Mouse (Mus musculus): Measurements from ENCODE around the gene Gm28778.
"Not testable (repeated sequence)": the region's sequence is repeated elsewhere in the genome, so short reads cannot be mapped to it uniquely, and the experiment has no call there.

The Gm28778 gene

DNA sequence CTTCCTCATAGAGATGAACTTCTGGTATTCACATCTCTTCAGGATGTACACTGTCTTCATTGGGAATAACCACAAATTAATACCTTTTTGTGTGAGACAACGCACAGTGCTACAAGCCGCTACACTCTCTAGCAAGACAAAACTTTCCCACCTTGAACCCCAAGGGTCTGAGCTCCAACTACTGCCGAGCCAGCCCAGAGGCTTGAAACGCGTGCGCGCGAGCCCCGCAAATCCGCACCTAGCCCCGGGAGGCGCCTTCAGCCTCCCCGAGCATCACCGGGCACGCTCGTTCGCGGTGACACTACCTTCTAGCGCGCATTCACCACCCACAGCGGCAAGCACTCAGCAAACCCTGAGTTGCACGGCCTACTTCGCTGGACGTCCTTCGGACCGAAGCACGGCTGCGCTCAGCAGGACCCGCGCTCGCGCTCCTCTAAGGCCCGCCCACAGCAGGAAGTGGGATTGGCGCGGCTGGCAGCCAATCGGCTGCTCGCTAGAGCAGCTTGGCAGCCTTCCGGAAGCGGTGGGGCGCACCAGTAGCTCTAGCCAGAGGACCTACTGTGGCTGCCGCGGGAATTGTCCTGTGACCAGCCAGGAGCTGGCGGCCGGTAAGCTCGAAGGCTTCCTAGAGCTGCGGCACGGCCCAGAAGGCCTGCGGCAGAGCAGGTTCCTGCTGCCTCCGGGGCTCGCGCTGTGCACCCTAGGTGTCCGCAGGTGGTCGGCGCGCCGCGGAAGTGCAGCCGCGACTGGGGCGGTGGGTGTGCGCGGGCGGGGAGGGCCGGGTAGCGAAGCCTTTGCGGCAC lies at the start of gene Gm28778, which contains the start of the genes Pms1 and Ormdl1:
TSS of gene Gm28778 (plus strand) at position 531 of the 803 bp plus-strand sequence.
TSS of gene Pms1 (minus strand) at position 438 of the 803 bp plus-strand sequence.
TSS of gene Ormdl1 (plus strand) at position 515 of the 803 bp plus-strand sequence.
- DNase-seq (ENCODE audit: low spot score) = peak; percentile 79

DNA sequence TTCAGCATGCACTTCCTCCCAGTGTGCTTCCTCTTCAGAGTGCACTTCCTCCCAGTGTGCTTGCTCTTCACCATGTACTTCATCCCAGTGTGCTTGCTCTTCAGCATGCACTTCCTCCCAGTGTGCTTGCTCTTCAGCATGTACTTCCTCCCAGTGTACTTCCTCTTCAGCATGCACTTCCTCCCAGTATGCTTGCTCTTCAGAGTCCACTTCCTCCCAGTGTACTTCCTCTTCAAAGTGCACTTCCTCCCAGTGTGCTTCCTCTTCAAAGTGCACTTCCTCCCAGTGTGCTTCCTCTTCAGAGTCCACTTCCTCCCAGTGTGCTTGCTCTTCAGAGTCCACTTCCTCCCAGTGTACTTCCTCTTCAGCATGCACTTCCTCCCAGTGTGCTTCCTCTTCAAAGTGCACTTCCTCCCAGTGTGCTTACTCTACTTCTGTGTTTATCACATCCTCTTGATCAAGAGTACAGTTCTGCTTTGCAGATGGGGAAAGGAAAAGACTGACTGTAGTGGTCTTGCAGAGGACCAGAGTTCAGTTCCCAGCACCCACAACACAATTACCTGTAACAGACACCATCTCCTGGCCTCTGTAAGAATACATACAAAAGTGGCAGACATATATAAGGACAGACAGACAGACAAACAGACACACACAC lies 31.8 kb upstream of the Gm28778 start:
- not testable (repeated sequence) for DNase-seq (ENCODE audit: low spot score)

DNA sequence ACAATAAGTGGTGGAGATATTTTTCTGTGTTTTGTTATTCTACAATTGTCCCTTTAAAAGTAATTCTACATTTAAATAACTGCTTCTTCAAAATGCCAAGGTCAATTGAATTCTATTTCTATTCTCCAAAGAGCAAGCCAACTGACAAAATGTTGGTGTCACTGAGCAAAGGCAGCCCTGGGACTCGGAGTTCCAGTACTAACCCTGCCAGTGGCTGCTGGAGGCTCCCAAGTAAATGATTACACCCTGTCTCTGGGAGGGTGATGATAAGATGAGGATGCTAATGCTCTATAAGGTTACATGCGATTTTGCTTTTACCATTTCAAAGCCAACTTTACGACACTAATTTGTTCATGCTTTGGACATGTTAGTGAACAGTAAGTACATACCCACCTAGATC lies 27.0 kb upstream of the Gm28778 start:
- DNase-seq (ENCODE audit: low spot score) = no peak

DNA sequence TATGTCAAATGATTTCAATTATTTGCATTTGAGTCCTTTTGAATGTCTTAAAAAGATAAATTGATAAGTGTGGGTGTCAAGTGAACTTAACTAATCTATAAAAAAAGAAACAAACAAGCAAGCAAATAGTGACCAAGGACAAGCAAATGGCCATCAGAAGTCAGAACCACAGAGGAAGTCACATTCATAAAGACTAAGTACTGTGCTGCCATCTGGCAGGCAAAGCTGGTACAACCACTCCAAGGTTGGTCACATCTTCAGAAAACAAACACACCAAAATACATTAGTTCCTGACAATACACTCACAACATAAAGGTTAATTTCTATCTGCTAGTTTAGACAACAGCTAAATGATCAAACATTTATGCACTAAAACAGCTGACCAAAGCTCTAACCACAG lies 24.3 kb upstream of the Gm28778 start:
- DNase-seq (ENCODE audit: low spot score) = peak; percentile 30

DNA sequence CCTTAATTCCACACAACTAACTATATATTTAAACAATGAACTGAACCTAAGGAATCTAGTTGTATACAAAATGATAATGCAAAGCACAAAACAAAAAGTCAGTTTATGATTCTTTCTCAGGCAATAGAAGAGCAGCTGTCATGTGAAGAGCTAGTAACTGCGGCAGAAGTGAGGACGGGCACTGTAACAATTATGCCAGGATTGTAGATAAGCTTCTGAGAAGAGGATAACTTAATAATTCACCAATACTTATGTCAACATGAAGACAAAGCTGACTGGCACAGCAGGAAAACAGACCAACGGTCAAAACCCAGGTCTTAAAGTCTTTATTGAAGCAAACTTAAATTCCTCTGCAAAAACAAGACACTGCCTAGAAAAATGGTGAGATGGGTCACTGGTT lies 5.7 kb upstream of the Gm28778 start:
- no peak for DNase-seq (ENCODE audit: low spot score)

DNA sequence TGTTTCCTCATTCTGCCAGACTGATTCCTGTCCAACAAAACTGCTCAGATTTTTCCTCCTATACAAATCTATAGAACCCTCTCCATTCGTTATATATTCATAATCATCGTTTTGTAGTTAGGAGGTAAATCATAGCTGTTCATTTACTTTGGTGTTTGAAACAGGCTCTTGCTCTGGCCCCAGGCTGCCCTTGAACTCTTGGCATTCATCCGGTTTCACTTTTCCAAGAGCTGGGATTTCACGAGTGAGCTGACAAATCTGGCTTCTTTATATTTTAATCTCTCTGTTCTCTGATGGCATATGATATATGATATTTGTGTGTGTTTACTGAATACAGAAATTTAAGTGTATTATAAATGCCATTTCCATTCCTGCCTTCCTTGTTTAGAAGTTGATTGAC lies 3.6 kb downstream of the Gm28778 start:
- no peak for DNase-seq (ENCODE audit: low spot score)

DNA sequence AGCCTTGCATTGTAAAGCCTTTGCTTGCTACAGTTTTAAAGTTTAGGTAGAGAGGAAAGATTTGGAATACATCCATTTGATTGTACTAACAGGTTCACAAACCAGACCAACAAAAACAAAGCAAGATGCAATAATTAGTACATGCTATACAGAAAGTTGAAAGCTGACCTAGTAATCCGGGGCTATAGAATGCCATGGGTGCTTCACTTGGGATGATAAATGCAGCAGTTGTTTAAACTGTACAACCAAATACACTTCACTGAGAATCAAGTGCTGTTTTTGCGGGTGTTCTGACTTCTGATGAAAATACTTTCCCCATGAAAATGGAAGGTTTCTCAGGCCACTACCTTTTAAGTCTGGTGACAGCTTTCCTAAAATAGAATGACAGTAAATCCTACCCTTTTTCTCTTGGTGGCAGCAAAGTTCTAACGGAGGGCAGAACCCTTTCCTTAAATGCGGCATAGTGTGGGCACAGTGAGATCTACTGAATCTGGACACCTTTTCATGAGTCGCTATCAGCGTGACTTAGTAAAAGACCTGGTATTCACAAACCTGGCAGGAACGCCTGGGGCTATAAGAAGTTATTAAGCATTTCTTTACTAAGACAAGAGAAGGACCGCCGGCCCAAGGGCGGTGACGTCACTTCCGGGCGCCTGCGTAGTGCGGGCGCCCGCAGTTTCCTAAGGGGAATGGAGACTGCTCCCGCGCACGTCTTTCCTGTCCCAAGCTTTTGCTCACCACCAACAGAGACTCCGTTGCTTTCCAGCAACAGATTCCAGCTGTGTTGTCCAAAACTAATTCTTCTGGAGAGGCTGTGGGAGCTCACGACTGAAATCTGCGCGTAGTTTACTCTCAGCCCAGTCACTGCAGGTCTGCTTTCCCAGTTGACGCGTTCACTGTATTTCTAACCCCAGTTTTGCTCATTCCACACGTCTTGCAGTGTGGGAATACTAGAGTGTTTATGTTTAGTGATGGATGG lies 16.4 kb downstream of the Gm28778 start, which contains the start of gene Osgepl1:
TSS of gene Osgepl1 (plus strand) at position 636 of the 979 bp plus-strand sequence.
- DNase-seq (ENCODE audit: low spot score) = peak; percentile 60

DNA sequence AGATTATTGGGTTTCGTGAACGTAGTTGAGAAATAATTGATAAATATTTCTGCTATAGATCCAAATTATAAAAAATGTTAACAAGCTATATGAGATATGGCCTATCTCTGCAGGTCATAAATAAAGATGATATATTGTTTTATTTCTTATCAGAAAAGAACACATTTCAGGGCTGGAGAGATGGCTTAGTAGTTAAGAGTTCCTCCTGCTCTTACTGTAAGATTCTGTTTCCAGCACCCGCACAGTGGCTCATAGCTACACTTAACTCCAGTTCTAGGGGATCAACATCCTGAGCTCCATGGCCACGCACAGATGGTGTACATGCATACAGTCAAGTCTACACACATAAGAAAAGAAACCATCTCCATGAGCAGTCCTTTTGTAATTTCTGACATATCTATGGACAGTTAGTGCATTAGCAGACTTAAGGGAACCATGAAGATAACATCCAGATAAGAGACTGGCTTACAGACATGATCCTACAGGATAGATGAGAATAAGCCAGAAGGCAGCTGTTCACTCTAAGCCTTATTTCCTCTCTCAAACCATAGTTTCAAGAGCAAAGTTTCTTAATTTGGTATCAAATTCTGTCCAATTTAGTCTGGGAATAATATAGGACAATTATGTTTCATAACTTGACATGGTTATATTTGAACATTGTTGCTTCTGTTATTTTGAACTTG lies 24.9 kb downstream of the Gm28778 start:
- no peak for DNase-seq (ENCODE audit: low spot score)

DNA sequence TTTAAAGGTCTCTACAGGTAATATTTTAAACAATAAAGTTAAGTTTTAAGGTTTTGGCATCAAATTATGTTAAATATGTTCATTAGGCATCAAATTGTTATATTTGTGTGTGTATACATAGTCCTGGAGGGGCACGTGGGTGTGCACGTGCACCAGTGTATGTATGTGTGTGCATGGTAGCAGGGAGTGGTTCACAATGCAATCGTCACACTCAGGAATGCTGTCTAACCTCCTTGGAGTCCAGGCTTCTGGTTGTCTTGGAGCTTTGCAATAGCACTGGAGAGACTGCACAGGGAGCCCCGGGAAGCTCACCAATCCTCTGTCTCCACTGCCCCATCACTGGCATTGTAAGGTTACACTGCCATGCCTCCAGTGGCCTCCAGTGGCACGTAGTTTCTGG lies 26.3 kb downstream of the Gm28778 start:
- DNase-seq (ENCODE audit: low spot score) = no peak

DNA sequence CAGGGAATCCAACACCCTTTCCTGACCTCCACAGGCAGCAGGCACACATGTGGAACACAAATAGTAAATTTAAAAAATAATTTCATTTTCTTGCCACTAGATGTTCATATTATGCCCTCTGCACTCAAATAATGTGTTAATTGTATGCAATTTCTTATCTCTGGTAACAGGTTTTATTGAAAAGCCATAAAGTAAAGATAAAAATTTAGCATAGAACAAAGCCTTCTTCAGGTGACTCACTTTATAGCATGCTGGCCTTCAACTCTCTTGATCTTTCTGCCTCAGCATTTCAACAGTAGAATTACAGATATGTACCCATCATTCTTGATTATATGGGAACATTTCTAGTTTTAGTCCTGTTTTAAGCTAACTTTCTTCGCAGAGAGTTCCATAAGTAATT lies 27.4 kb downstream of the Gm28778 start:
- no peak for DNase-seq (ENCODE audit: low spot score)

DNA sequence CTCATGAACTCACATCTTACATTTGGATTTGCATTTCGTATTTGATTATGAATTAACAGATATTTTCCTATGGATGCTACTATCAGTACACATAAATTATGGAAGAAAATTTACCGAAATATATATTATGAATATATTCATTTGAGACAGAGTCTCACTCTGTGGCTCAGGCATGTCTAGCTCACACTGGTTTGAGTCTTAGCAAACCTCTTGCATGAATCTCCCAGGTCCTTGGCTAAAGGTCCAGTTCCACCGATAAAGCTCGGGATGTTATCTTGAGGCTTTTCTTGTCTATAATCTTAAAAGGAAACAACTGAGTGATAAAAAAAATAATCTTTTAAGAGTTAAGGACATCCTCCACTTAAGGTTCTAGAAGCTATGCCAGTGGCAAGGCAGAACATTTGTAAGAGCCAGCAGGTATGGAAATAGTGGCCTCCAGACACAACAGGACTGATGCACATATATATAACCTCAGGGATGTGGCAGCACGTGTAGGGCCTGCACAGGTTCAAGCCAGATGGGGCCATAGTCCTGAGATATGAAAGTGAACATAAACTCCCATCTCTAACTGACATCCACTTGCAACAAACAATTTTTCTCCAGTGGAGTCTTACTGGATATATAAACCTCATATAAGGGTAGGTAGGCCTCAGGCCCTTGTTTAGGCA lies 28.1 kb downstream of the Gm28778 start:
- no peak for DNase-seq (ENCODE audit: low spot score)

DNA sequence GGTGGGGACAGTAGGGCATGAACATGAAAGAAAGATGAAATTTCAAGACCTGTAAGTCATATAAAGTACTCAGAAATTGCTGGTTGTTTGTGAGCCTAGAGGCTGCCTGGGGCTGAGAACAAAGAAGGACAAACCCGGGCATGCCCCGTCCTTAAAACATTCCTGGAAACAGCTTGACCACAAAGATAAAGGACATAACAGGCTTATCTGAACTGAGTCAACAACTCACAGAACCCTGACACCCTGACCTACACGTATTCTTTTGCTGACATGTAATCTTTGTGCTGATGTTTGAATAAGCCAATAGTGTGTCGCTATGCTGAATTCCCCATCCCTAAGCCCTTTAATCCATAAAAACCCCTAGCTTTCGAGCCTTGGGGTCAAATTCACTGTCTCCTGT lies 36.6 kb downstream of the Gm28778 start:
- DNase-seq (ENCODE audit: low spot score) = not testable (repeated sequence)

DNA sequence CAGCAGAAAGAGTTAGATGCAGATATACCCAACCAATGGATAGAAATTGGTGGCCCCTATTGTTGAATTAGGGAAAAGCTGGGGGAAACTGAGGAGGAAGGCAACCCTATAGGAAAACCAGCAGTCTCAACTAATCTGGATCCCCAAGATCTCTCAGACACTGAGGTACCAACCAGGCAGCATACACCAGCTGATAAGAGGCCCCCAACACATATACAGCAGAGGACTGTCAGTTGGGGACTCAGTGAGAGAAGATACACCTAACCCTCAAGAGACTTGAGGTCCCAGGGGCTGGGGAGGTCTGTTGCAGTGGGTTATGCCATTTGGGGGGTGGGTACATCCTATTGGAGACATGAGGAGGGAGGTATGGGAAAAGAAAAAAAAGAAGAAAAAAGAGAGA lies 38.6 kb downstream of the Gm28778 start:
- DNase-seq (ENCODE audit: low spot score) = no peak

DNA sequence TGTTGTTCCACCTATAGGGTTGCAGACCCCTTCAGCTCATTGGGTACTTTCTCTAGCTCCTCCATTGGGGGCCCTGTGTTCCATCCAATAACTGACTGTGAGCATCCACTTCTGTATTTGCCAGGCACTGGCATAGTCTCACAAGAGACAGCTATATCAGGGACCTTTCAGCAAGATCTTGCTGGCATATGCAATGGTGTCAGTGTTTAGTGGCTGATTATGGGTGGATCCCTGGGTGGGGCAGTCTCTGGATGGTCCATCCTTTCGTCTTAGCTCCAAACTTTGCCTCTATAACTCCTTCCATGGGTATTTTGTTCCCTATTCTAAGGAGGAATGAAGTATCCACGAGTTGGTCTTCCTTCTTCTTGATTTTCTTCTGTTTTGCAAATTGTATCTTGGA lies 40.5 kb downstream of the Gm28778 start:
- DNase-seq (ENCODE audit: low spot score) = not testable (repeated sequence)

DNA sequence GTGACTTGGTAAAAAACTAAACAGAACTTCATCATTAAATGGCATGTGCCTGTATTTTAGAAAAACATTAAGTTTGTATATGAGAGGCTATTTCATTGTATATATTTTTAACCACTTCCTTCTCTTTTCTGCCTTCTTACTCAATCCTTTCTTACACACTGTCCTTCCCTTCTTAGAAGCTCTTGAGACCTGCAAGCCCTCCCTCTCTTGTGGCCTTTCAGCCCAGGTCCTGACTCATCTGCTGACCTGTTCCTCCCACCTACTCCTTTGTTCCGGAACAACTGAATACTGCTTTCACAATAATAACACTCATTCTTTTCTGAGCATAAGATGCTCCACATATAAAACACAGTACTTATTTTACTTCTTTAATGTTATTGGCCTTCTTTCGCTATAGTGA lies 44.2 kb downstream of the Gm28778 start:
- no peak for DNase-seq (ENCODE audit: low spot score)

DNA sequence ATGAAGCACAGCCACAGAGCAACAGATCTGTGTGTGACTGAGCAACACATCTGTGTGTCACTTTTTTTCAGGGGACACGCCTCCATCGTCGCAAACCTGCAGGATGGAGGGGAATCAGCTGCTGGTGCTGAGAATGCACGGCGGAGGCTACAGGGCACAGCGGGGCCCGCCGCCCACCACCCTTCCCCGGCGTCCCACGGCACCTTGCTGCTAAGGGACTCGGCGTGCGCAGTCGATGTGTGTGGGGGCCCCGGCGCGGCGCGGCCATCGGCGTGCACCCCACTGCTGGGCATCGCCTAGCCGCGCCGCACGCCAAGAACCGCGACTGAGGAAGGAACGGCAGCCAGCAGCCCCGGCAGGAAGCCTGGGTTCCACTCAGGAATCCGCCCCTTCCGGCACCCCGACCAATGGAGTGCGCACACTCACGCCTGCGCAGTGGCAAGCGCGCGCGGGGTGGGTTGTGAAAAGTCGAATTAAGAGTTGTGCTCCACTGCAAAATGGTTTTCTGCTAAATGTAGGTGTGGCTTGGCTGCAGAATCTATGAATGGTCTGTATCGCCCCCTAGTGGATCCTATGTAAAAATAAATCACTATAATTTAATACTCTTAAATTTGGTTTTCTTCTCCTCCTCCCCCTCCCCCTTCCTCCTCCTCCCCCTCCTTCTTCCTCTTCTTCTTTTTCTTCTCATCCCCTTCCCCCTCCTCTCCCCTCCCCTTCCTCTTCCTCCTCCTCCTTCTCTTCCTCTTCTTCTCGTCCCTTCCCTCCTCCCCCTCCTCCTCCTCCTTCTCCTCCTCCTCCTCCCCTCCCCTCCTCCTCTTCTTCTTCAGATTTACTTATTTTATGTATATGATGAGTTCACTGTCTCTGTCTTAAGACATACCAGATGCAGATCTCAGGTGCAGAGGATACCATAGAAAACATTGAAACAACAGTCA lies 55.7 kb downstream of the Gm28778 start, which contains the start of the genes Asdurf, Gm28551 and Asnsd1:
TSS of gene Asdurf (minus strand) at position 293 of the 935 bp plus-strand sequence.
TSS of gene Gm28551 (minus strand) at position 341 of the 935 bp plus-strand sequence.
TSS of gene Asnsd1 (minus strand) at position 426 of the 935 bp plus-strand sequence.
- peak; percentile 95 for DNase-seq (ENCODE audit: low spot score)

DNA sequence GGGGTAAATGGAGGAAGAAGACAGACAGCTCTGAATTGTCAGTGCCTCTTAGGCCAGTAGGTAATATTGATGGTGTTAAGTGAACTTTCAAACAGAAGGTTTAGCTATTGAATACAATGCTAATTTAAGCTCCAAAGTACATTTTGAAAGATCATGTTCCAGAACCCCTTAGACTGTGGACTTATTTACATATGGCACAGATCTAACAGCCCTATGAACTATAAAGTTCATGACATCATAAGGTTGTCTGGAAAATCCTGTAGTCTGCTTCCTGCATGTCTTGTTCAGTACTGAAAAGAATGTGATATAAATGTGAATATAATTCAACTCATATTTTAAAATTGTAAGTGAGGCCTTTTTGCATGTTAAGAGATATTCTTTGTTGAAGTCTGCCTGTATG lies 62.1 kb downstream of the Gm28778 start:
- DNase-seq (ENCODE audit: low spot score) = no peak
